Mouse (Mus musculus) mature B cell (primary cell): Measurements from ENCODE around the gene Ap4m1.

Experiments
- in situ Hi-C: fragments of 300-500 bp; cut with MboI; formaldehyde crosslinking; loops from 2 replicates; pipeline ENCODE4 v1.14.3; 2019

Gene Ap4m1

GRCm38 (mm10) chr5:138171695-138172491, at the start of gene Ap4m1, which contains the start of gene Mcm7:
TSS of gene Ap4m1 (plus strand) at chr5:138172002.
TSS of gene Mcm7 (minus strand) at chr5:138172422.
- in situ Hi-C loops = no loop called here

DNA sequence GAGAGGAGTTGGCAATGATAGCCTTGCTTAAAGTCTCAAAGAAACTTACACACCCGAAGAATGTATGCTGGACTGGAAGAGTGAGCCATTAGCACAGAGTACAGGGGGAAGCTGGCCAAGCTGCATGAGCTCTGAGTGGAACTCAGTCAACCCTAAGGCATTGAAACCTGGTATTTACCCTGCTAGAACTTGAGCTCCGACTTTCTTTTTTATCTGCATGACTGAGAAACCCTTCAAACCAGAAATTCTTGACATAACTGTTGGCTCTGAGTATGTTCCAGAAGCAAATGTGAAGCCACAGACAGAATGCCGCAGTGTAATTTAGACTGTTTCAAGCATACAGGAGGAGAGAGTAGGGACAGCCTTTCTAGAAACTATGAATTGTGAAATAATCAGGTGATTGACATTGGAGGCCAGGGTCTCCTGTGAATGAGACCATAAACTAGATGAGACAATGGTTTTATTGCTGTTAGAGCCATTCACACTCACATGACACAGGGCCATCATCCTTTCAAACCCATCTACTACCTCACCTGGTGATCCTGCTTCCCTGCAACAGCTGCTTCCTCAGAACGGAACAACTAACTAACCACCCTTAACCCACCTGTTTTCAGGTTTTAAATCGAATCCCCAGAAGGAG, 39.3 kb upstream of the Ap4m1 start:
- in situ Hi-C loops = no loop called here

DNA sequence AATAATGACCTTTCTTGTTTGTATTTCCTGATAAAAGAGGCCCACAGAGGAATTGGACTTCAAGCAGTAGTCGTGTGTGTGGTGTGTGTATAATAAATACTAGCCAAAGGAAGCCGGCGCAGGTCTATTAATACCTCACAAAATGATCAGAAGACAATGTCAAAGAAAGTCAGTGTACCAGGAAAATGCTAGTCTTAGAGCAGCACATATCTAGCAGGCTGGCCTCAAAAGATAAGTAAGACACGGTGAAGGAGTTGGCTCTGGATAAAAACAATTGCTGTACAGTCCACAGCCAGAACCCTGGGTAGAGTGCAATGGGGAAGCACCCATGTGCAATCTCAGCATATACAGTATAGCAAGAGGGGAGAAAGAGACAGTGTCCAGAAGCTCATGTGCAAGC, 34.5 kb upstream of the Ap4m1 start:
- in situ Hi-C loops = no loop called here

DNA sequence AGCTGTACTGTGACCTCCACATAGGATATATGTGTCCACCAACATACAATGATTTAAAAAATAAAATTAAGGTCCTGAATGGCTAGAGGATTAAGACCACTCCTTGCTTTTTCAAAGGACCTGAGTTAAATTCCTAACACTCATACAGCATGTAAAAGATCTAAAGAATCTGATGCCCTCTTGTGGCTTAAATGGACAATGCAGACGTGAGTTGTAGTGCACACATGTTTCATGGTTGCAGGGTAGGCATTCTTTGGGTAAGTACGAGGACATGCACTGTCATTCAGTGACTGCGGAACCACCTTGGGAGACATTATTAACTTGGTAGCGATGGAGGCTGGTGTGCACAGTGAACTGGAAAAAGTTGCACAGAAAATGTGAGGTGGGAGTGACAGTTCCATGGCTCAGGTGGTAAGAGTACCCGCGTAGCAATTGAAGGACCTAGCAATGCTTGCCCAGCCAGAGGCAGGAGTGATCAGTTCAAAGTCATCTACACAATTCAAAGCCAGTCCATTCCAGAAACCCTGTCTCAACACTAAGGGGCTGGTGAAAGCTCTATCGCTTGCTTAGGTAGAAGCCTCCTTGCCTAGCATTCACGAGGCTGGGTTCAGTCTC, 33.8 kb upstream of the Ap4m1 start:
- in situ Hi-C loops = no loop called here

DNA sequence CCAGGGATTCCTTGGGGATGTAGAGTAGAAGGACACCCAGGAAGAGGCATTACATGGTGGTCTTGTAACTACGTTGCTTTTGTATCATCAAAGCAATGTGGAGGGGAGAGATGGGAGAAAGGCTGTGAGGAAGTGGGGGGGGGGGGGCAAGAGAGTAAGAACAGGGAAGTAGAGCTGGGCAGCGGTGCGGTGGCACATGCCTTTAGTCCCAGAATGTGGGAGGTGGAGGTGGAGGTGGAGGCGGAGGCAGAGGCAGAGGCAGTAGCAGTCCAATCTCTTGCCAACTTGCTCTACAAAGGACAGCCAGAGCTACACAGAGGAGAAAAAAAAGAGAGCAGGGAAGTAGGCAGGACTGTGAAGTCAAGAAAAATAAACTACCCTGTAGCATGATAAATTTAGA, 33.2 kb upstream of the Ap4m1 start:
- in situ Hi-C loops = no loop called here

- in situ Hi-C loops = no loop called here
These were observed 17.4 kb upstream of the Ap4m1 start for GRCm38 (mm10) chr5:138154390-138154789.

DNA sequence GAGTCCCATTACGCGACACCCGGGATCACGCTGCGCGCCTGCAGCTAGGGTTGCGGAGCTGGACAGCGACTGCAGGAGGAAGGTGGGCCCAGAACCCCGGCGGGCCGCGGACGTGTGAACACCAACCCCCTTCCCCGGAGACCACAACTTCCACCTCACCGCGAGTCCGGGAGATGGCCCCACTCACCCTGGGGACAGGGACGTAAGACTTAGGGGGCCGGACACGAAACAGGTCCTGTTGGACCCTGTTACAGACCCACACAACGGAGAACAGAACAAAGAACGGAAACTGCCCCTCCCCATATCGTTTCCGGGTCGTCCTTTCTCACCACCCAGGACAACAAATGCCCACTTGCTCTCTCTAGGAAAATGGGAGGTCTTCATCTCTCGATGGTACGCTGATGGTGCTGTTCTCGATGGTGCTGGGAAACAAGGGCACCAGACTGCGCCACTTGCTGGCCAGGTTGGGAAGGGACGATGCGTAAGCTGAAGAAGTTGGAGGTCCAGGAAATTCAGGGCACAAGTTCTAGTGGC, 16.3 kb upstream of the Ap4m1 start, which contains the start of gene Zfp113:
Gene Zfp113 (minus strand): TSS at position 302 of the 534 bp plus-strand sequence.
- in situ Hi-C loops = no loop called here

GRCm38 (mm10) chr5:138160224-138160762, 11.5 kb upstream of the Ap4m1 start:
- in situ Hi-C loops = no loop called here

- in situ Hi-C loops = no loop called here
These were observed 10.7 kb upstream of the Ap4m1 start, which contains the start of gene Cops6 for GRCm38 (mm10) chr5:138160842-138161665. TSS of gene Cops6 (plus strand) at chr5:138161071.

DNA sequence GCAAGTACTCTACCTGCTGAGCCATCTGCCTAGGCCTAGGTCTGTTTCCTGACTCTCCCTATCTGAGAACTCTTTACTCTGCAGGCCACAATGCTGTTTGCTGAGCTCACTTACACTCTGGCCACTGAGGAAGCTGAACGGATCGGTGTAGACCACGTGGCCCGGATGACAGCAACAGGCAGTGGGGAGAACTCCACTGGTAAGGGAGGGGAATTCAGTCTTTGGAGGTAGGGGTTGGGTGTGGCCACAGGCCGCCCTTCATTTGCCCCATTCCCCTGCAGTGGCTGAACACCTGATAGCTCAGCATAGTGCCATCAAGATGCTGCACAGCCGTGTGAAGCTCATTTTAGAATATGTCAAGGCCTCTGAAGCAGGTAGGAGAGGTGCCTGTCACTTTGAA, 8.8 kb upstream of the Ap4m1 start:
- in situ Hi-C loops = no loop called here

DNA sequence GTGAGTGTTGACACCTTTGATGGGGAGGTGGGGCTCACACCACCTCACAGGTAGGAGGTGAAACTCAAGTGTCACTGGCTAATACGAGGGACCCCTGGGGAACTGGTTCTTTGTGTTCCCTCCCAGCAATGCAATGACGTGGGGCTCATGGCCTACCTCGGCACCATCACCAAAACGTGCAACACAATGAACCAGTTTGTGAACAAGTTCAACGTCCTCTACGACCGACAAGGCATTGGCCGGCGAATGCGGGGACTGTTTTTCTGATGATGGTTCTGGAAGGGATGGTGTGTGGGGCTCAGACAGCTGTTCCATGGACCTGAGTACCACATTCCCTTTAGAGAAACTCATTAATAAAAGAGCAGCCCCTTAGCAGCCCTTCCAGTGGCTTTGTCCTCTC, 8.2 kb upstream of the Ap4m1 start:
- in situ Hi-C loops = no loop called here

- in situ Hi-C loops = no loop called here
These were observed 6.2 kb upstream of the Ap4m1 start for GRCm38 (mm10) chr5:138165594-138165993.

DNA sequence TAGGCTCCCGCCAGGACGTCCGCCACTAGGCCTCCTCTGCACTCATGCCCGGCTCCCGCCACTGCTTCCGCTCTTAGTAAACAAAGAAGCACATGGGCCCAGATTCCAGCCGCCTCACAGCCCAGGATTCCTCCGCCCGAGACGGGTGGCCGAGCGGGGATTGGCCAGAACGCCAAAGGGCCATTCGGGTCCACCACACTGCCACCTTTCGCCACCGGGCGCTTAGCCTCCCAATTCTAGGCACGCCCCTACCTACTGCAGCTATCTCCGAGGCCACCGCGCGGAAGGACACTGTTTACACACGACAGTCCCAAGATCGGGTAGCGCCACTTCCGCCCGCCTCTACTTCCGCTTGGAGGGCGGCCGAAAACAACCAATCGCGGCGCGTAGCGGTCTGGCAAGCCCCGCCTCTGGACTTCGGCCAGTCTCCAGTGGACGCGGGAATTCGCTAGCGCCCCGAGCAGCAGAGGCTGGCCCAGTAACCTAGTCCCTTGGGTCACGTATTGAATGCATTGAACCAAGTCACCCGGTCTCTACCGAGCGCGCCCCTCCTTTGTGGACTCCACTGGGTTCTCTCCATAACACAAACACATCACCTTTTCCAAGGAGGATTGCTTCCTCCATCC, 753 bp upstream of the Ap4m1 start:
- in situ Hi-C loops = no loop called here

GRCm38 (mm10) chr5:138173217-138173616, 1.4 kb downstream of the Ap4m1 start:
- in situ Hi-C loops = no loop called here

DNA sequence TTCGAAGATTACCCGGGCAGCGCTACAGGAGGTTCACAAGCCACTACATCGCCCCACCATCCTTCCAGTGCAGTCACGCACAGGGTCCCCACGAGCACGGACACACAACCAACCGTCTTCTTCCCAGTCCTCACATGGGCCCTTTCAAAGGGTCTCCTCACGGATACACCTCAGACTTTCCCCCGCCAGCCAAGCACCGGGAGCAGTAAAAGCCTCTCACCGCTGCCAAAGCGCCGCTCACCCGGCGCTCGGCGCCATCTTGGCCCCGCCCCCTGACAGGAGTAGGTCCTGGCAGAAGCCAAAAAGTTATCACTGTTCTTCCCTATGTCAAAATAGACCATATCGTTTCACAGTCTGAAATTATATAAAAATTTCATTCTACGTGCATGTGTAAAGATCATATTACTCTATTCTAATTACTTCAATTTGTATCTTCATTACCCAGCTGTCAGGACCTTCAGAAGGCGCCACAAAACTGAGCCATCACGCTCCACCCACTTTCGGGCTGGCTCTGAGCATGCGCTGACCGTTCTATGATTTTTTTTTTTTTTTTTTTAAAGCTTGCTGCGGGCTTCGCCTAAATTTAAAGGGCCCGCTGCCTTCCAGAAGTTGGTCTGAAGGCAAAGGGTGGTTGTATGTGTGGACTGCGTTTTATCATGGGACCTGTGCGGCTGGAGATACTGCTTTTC, 15.3 kb downstream of the Ap4m1 start, which contains the start of the genes Taf6 and Cnpy4:
Gene Taf6 (minus strand): TSS at position 502 of the 689 bp plus-strand sequence.
Gene Cnpy4 (plus strand): TSS at position 536 of the 689 bp plus-strand sequence.
- in situ Hi-C loops = no loop called here

- in situ Hi-C loops = no loop called here
These were observed 16.0 kb downstream of the Ap4m1 start for GRCm38 (mm10) chr5:138187661-138188306.

DNA sequence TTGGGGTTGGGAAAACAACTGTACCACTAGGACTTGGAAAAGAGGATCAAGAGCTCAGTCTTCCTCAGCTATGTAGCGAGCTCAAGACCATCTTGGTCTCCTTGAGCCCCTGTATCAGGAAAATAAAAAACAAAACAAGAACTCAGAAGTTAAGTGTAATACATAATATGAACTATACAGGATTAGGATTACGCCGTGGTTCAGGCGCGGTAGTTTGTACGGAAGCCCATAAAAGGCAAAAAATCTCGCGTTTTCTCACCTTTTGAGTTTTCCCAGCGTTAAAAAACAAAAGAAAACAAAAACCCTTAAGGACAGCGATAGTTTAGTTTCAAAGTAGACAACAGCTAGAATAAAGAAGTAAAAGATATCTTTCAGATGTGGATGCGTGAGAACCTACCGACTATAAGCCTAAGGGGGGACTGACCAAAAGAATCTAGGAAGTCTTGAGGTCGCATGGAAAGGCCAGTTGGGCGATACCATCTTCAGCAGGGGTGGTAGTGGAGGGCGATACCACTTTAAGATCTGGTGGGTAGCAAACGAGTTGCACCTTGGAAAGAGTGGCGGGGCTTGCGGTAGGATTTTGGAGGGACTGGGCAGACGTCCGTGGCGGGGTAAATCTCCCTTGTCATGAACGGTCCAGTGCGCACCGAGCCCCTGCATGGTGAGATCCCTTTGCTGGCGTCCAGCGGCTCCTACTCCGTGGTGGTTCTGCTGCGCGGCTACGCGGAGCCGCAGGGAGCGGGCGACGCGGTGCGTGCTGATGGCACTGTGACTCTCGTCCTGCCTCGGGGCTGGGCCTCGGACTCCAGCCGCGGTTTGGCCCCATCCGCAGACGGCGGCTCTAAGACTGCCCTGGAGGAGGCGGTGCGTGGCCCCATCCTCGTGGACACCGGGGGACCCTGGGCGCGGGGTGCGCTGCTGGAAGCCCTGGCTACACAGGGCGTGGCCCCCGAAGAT, 22.2 kb downstream of the Ap4m1 start, which contains the start of gene Mblac1:
Gene Mblac1 (plus strand): TSS at position 544 of the 957 bp plus-strand sequence.
- in situ Hi-C loops = no loop called here

DNA sequence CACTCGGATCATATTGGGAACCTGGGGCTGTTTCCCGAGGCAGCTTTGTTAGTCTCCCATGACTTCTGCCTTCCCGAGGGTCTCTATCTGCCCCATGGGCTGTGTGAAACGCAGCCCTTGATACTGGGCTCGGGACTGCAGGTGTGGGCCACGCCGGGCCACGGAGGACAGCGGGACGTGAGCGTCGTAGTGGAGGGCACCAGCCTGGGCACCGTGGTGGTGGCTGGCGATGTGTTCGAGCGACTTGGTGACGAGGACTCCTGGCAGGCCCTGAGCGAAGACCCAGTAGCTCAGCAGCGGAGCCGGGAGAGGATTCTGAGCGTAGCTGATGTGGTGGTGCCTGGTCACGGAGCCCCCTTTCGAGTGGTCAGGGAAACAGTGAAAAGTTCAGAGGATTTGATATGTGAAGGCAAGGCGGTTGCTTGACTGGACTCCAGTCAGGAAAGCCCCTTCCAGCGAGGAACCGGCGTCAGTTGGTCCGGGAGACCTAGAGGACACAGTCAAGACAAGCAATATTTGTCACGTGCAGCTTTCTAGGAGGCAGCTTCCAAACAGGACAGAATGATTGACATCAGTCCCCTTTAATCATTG, 23.0 kb downstream of the Ap4m1 start:
- in situ Hi-C loops = no loop called here
